Mouse (Mus musculus): ENCODE results near the gene 4921517D22Rik.

GRCm38 (mm10) chr13:59661387-59661786 is 32.5 kb downstream of the 4921517D22Rik start:
- TF ChIP-seq CTCF (IDR thresholded peaks at IDR 0.05; ENCODE audit: borderline replicate concordance, insufficient read depth, low read length): no peak
- TF ChIP-seq POLR2A (IDR thresholded peaks at IDR 0.05; ENCODE audit: low read depth, low read length): no peak

Data from embryonic fibroblast, embryonic 13.5 days (primary cell).